ENCODE assay signal across 8 mouse cellular contexts in the genomic region with DNA sequence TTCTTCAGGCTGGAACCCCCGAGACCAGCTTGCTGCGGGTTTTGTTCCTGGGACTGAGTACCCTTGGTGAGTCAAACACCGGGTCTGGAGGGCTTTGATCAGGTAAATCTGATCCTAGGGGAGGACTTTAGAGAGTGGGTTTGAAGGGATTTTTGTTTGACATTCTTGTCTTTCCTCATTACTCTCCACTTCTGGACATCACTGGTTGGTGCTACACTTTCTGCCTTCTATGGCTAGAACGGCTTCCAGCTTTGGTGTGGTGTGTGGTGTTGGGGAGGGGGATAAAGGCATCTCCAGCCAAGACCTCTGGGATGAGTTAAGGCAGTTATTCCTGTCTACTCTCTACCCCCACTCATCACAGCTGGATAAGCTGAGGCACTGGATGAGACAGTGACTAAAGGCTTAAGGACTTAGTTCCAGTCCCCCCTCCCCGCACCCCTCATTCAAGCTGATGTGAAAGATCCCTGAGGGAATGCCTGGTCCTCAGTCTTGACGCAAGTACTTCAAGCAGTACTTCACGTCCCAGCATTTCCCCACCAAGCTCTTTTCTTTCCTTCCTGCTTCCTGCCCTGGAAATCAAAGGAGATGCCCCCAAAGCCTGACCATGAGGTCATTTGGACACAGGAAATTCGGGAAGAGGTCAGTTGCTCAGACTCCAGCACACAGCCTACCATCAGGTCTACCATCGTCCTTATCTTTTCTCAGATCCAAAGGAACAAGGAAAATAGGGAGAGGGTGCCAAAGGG. TPM values are rescaled to one million over a fixed set of nuclear protein-coding genes. Genes with fewer than 3 reads are reported as not detected.
A peak's percentile ranks its signal among the peaks of the same experiment; 100 is the strongest.
DNase-seq lines count a peak whose midpoint lies in the region; ATAC-seq and TF ChIP-seq lines count a peak whose summit lies in the region.

No protein-coding gene starts in this region.

- H3K4me3 ChIP-seq in ES-Bruce4 (ENCODE audit: low read depth, low read length) = peak overlapping the region; percentile 35
- 0 out of 2 replicates have a peak overlapping the region, but pooled peaks have one; percentile 9 for H3K4me3 ChIP-seq in forebrain, embryonic 15.5 days
- peak overlapping the region; percentile 53 for H3K4me3 ChIP-seq in lung, embryonic 16.5 days (ENCODE audit: low read length)

- H3K36me3 ChIP-seq in ES-Bruce4 (ENCODE audit: control insufficient read depth, insufficient read depth, low read length, poor library complexity, severe bottlenecking) = peaks cover 6% of the 10 kb centered on the region
- H3K36me3 ChIP-seq in forebrain, embryonic 15.5 days = peaks cover 8% of the 10 kb centered on the region
- H3K36me3 ChIP-seq in lung, embryonic 16.5 days (ENCODE audit: control insufficient read depth, insufficient read depth, low read length) = peaks cover 4% of the 10 kb centered on the region

- no peak overlapping the region for H3K27ac ChIP-seq in ES-Bruce4 (ENCODE audit: insufficient read depth, low read length)
- H3K27ac ChIP-seq in forebrain, embryonic 15.5 days (replicated peaks) = no peak overlapping the region; the same call in 1 of the 2 replicates
- H3K27ac ChIP-seq in lung, embryonic 16.5 days (ENCODE audit: low read length) = peak overlapping the region; percentile 95

- no peaks in the 10 kb centered on the region for H3K9me3 ChIP-seq in ES-Bruce4 (replicated peaks; ENCODE audit: control insufficient read depth, insufficient read depth, low read length, poor library complexity, severe bottlenecking)
- H3K9me3 ChIP-seq in forebrain, embryonic 15.5 days = no peaks in the 10 kb centered on the region
- no peaks in the 10 kb centered on the region for H3K9me3 ChIP-seq in lung, embryonic 16.5 days (ENCODE audit: control insufficient read depth, low read length)

- 32% methylated on average over 9 of the region's 9 CpGs for WGBS in forebrain, embryonic 15.5 days
- 32% methylated on average over 9 of the region's 9 CpGs for WGBS in lung, embryonic 16.5 days

- H3K27me3 ChIP-seq in ES-Bruce4 (ENCODE audit: control insufficient read depth, insufficient read depth, low read length, poor library complexity, severe bottlenecking) = no peaks in the 10 kb centered on the region
- peaks cover 57% of the 10 kb centered on the region for H3K27me3 ChIP-seq in forebrain, embryonic 15.5 days
- H3K27me3 ChIP-seq in lung, embryonic 16.5 days (ENCODE audit: control insufficient read depth, insufficient read depth, low read depth, low read length) = peaks cover 7% of the 10 kb centered on the region; the same call in 1 of the 2 replicates

- peak; percentile 40 for DNase-seq in kidney, adult 18-20 months
- DNase-seq in c-Kit-positive CD71-positive TER-119-positive erythroid progenitor cells, embryonic 14.5 days (ENCODE audit: low spot score) = no peak
- no peak for DNase-seq in layer of hippocampus, adult 8-10 months (ENCODE audit: low spot score in 2 of 2)
- no peak for DNase-seq in layer of hippocampus, postnatal 10 days (ENCODE audit: low spot score in 2 of 2)
- DNase-seq in embryo, embryonic 9.5 days (ENCODE audit: extremely low spot score) = no peak

- TF ChIP-seq CTCF in ES-Bruce4 (IDR thresholded peaks at IDR 0.05; ENCODE audit: low read depth, low read length) = no peak

- ATAC-seq in forebrain, embryonic 15.5 days (replicated peaks) = no peak
- no peak for ATAC-seq in lung, embryonic 16.5 days (ENCODE audit: low read depth)

- no peak for TF ChIP-seq EP300 in ES-Bruce4 (IDR thresholded peaks at IDR 0.05; ENCODE audit: insufficient read depth, low read depth, low read length)

- H3K4me2 ChIP-seq in forebrain, embryonic 15.5 days (replicated peaks) = no peak overlapping the region
- H3K4me2 ChIP-seq in lung, embryonic 16.5 days (ENCODE audit: low read depth, low read length) = peak overlapping the region; percentile 69

- H3K9ac ChIP-seq in ES-Bruce4 (ENCODE audit: low read depth, poor library complexity, severe bottlenecking) = no peak overlapping the region
- no peak overlapping the region for H3K9ac ChIP-seq in forebrain, embryonic 15.5 days (replicated peaks)
- H3K9ac ChIP-seq in lung, embryonic 16.5 days (ENCODE audit: low read length) = peak overlapping the region; percentile 65

- TF ChIP-seq POLR2A in ES-Bruce4 (IDR thresholded peaks at IDR 0.05; ENCODE audit: insufficient read depth, low read length) = no peak

- peaks cover 2% of the 10 kb centered on the region for H3K4me1 ChIP-seq in ES-Bruce4 (ENCODE audit: control insufficient read depth, insufficient read depth, low read length)
- peaks cover 21% of the 10 kb centered on the region for H3K4me1 ChIP-seq in forebrain, embryonic 15.5 days
- peaks cover 47% of the 10 kb centered on the region for H3K4me1 ChIP-seq in lung, embryonic 16.5 days (replicated peaks; ENCODE audit: control insufficient read depth, insufficient read depth, low read length)

RNA-seq across cellular contexts. Expression of gene Esam, which starts 0.5 kb away (rescaled TPM):
- 1.7 and 3.1 TPM in 2 replicates for polyA plus RNA-seq in ES-Bruce4 (2011; ENCODE audit: insufficient read depth, insufficient read length, low read depth, missing spikeins)
- 34.3 and 34.5 TPM in 2 replicates for polyA plus RNA-seq in forebrain, embryonic 15.5 days (2015; fragmentation: Nextera tagmentation; extraction: Ambion mirVana)
- 184 and 194 TPM in 2 replicates for polyA plus RNA-seq in lung, embryonic 16.5 days (2015; fragmentation: Nextera tagmentation; extraction: Ambion mirVana)
- 10 to 100 TPM; 14.7 to 24.6 (median 18.6) TPM for total RNA-seq in layer of hippocampus, adult 8-10 months (2022)
- 10 to 100 TPM; 30.3 to 31.5 TPM for total RNA-seq in layer of hippocampus, postnatal 10 days (2021)

RNA-seq across cellular contexts. Expression of gene Vsig2, which starts 10.7 kb away (rescaled TPM):
- 0.91 TPM in 1 of 2 replicates, not detected in the other for polyA plus RNA-seq in ES-Bruce4 (2011; ENCODE audit: insufficient read depth, insufficient read length, low read depth, missing spikeins)
- 0.64 and 0.69 TPM in 2 replicates for polyA plus RNA-seq in forebrain, embryonic 15.5 days (2015; fragmentation: Nextera tagmentation; extraction: Ambion mirVana)
- 40.2 and 46.8 TPM in 2 replicates for polyA plus RNA-seq in lung, embryonic 16.5 days (2015; fragmentation: Nextera tagmentation; extraction: Ambion mirVana)
- total RNA-seq in layer of hippocampus, adult 8-10 months (2022) = 1 to 10 TPM; 3.5 to 5.7 (median 4.2) TPM
- 1 to 10 TPM; 2.4 to 4.8 TPM for total RNA-seq in layer of hippocampus, postnatal 10 days (2021)

RNA-seq across cellular contexts. Expression of gene Nrgn, which starts 24.3 kb away (rescaled TPM):
- polyA plus RNA-seq in ES-Bruce4 (2011; ENCODE audit: insufficient read depth, insufficient read length, low read depth, missing spikeins) = 1.2 and 3.3 TPM in 2 replicates
- polyA plus RNA-seq in forebrain, embryonic 15.5 days (2015; fragmentation: Nextera tagmentation; extraction: Ambion mirVana) = 16.1 and 17.3 TPM in 2 replicates
- 4.7 and 9.0 TPM in 2 replicates for polyA plus RNA-seq in lung, embryonic 16.5 days (2015; fragmentation: Nextera tagmentation; extraction: Ambion mirVana)
- 1,000 to 10,000 TPM; 1,107 to 1,307 (median 1,240) TPM for total RNA-seq in layer of hippocampus, adult 8-10 months (2022)
- total RNA-seq in layer of hippocampus, postnatal 10 days (2021) = 1,000 to 10,000 TPM; 1,430 to 1,457 TPM

RNA-seq across cellular contexts. Expression of gene Siae, which starts 27.1 kb away (rescaled TPM):
- polyA plus RNA-seq in ES-Bruce4 (2011; ENCODE audit: insufficient read depth, insufficient read length, low read depth, missing spikeins) = 9.4 and 10.0 TPM in 2 replicates
- polyA plus RNA-seq in forebrain, embryonic 15.5 days (2015; fragmentation: Nextera tagmentation; extraction: Ambion mirVana) = 8.6 and 8.8 TPM in 2 replicates
- 14.9 and 15.3 TPM in 2 replicates for polyA plus RNA-seq in lung, embryonic 16.5 days (2015; fragmentation: Nextera tagmentation; extraction: Ambion mirVana)
- 10 to 100 TPM; 10.0 to 15.7 (median 13.4) TPM for total RNA-seq in layer of hippocampus, adult 8-10 months (2022)
- total RNA-seq in layer of hippocampus, postnatal 10 days (2021) = 10 to 100 TPM; 10.9 to 12.0 TPM

RNA-seq across cellular contexts. Expression of gene Msantd2, which starts 39.3 kb away (rescaled TPM):
- 85.4 and 85.6 TPM in 2 replicates for polyA plus RNA-seq in ES-Bruce4 (2011; ENCODE audit: insufficient read depth, insufficient read length, low read depth, missing spikeins)
- 34.1 and 34.7 TPM in 2 replicates for polyA plus RNA-seq in forebrain, embryonic 15.5 days (2015; fragmentation: Nextera tagmentation; extraction: Ambion mirVana)
- polyA plus RNA-seq in lung, embryonic 16.5 days (2015; fragmentation: Nextera tagmentation; extraction: Ambion mirVana) = 22.0 and 25.0 TPM in 2 replicates
- total RNA-seq in layer of hippocampus, adult 8-10 months (2022) = 10 to 100 TPM; 20.2 to 25.7 (median 23.6) TPM
- 10 to 100 TPM; 24.5 to 29.1 TPM for total RNA-seq in layer of hippocampus, postnatal 10 days (2021)

Comparison
In these comparisons a context has a peak if more than half of its experiments do, and no peak if none do; other contexts are left out.
1. RNA of gene Vsig2, which starts 10.7 kb away (polyA plus RNA-seq): 40.2 to 46.8 TPM in lung, embryonic 16.5 days; 0.64 to 0.69 TPM in forebrain, embryonic 15.5 days and 0.91 TPM in ES-Bruce4; every median in the first group is over 10 times any median in the second.
2. Peak in every context shown above with its lines, with median percentiles within 50 percentile points of each other: H3K4me3 ChIP-seq.